Mouse (Mus musculus): ENCODE data around the gene Prn.

Prn gene

DNA sequence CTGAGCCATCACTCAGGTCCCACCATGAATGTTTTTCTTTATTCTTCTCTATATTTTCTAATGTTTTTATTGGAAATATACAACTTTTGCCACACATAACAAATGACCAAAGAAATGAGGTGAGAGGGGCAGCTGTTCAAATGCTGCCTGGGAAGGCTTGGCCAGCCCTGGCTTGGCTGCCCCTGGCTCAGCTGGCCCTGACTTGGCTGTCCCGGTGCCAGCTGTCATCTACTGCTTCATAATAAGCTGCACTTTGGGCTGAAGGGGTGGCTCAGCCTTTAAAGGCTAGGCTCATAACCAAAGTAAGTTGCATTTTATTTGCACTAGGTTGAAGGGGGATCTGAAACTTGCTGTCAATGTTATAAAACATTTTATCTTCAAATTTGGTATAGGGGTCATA, 2.9 kb upstream of the Prn start:
- no peak for DNase-seq (ENCODE audit: low spot score in 2 of 2)

DNA sequence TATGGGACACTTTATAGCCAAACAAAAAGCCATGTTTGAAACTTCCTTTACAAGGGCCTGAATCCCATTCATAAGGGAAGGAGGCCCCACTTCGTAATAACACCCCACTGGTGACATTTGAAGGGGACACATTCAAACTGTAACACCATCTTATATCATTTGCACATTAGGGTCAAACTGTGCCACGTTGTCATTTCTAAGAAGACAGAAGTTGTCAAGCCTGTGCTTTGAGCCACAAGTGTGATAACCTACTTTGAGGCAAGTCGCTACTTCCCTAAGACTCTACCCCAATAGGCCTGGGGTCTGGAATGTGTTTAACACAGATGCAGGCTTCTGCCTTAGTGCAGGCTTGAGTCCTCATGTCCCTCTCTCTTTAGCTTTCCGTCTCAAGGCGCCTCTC, 2.4 kb upstream of the Prn start:
- DNase-seq (ENCODE audit: low spot score in 2 of 2), result no peak

DNA sequence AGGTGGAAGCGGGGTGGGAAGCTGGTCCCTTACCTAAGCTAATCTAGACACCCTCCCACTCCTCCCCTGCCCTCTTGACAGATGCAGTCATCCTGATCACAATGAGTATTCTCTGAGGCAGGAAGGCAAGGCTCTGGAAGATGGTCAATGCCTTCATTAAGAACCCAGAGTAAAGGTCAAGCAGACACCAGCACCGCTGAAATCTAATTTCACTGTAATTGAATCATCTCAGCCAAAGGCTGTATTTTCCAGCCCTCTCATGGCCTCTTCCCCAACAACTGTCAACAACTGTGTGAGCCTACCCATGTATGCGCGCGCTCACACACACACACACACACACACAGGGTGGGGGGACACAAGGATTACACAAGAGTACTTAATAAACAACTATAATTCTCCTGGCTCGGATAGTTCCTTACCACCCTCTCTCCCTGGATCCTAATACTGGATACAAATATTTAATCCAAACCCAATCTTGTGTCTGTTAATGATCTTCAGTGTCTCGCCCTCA, 1.4 kb upstream of the Prn start:
- no peak for DNase-seq (ENCODE audit: low spot score in 2 of 2)

DNA sequence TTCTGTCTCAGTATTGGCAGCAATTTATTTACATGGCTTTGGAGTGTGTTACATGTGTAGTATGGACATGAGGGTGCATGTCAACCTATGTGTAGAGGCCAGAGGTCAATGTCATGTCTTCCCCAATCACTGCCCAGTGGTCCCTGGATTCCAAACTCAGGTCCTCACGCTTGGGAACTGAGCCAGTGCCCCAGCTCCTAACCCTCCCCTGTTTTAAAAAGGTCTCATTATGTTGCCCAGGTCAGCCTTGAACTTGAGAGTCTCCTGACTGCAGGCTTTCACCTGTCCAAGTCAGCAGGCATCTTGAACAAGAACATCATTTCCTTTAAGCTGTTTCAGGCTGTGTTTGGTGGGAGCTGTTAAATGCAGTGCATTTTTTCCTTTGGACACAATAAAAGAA, 851 bp upstream of the Prn start:
- DNase-seq (ENCODE audit: low spot score in 2 of 2), result no peak

DNA sequence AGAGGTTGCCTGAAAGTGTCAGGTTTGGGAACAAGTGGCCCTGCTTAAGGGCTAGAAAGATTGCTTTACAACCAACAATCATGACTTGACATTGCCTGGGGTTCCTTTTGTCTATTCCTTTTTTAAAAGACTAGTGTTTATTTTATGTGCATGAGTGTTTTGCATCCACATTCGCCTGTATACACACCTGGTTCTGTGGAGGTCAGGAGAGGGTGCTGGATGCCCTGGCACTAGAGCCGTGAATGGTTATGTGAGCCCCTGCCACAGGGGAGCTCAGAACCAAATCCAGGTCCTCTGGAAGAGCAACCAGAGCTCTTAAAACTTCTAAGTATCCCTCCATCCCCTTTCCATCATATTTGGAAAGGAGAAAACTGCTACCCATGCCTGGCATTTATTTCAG, 1.1 kb downstream of the Prn start:
- no peak for DNase-seq (ENCODE audit: low spot score in 2 of 2)

DNA sequence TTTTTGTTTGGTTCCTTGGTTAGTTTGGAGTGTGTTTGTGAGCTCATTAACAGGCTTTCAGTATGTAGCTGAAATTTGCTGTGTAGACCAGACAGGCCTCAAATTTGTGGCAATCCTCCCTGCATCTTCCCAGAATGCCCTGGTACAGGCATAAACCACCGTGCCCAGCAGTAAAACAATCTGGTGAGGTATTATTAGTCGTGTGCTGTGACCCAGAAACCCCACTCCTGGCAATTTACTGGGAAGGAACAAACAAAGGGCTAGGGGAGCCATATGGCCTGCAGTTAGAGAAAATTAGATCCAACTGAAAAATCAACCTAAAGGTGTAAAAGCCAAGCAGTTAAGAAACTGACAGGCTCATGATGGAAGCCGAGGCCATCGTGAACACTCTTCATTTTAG, 1.6 kb downstream of the Prn start:
- no peak for DNase-seq (ENCODE audit: low spot score in 2 of 2)

DNA sequence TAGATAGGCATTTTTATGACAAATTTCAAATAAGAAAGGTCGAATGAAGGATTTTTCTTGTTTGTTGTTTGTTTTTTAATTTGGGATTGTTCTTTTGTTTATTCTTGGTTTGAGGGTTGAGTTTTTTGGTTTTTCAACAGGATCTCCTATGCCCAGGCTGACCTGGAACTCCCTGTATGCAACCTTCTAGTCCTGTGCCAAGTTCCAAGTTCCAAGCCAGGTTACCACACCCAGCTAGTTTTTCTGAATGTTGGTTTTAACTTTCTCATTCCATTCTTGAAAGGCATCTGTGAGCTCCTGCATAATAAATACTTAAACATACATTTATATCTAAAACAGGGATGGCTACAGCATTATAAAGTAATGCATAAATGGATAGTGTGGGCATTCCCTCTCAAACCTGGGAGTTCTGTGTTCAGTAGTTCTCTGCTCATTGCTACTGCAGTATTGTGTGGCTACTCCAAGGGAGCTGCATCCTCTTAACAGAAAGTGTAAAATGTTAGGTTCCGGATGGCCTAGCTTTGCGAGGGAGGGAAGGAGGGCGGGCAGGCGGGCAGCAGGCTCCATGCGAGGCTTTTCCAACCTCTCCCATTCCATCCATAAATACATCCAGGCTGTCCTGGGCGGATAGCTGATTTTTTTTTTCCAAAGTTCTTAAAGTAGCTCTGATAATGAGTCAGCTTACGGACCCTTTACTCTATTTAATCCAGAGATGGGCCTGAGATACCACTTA, 2.9 kb downstream of the Prn start:
- DNase-seq (ENCODE audit: low spot score in 2 of 2), result no peak

DNA sequence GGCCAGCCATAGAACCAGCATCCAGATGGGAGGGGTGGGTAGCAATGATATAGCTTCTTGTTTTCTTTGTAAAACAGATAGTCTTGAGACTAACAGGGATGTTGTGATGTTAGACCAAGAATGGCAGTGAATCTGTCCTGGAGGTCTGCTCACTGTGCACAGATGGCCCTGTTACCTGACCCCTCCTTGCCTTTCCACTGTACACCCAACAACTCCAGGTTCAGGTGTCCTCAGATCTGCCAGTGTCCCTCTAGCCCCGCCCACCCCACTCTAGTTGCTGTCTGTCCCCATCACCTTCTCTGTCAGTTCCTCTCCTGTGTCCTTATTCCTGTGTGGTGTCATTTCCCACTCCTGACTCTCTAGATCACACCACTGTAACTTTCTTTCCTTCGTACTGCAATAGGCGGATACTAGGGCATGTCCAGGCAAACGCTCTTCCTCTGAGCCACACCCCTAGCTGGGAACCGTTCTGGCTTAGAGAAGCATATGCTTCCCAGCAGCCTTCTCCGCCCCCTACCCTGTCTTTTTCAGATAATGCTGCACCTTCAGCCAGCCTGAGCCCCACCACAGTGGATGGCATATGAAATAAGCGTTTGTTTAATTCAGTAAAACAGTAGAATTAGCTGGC, 22.6 kb downstream of the Prn start:
- no peak for DNase-seq (ENCODE audit: low spot score in 2 of 2)

DNA sequence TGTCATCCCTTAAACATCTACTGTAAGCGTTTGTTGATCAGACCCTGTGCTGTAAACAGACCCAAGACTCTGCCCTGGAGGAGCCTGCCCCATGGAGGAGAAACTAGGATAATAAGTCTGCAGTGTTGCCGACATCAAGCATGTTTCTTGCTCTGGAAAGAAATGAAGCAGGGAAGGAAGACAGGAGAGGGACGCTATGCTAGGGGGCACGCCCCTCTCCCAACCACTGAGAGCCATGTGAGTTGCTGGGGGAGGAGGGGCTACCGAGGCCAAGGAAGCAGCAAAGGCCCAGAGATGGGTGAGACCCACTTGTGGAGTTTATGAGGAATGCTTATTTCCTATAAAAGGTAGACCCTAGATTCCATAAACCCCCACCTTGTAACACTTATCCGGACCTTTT, 23.3 kb downstream of the Prn start:
- DNase-seq (ENCODE audit: low spot score in 2 of 2), result no peak

DNA sequence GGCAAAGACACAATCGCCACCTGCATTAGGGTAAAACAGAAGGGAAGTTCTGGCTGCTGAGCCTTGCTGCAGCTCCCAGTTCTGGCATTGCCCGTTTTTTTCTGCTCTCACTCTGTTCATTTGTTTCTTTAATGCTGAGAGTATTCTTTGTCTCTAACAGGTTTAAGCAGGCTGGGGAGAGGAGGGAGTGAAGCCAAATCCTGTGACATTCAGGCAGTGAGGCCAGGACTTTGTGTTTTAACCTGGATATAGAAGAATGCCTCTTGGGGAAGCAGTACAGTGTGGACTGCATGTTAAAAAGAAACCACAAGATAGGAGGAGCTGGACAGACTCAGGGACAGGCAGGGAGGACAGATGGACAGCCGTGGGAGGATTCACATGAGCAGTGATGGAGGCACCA, 23.8 kb downstream of the Prn start:
- DNase-seq (ENCODE audit: low spot score in 2 of 2), result peak in 1 of 2 experiments; percentile 32

DNA sequence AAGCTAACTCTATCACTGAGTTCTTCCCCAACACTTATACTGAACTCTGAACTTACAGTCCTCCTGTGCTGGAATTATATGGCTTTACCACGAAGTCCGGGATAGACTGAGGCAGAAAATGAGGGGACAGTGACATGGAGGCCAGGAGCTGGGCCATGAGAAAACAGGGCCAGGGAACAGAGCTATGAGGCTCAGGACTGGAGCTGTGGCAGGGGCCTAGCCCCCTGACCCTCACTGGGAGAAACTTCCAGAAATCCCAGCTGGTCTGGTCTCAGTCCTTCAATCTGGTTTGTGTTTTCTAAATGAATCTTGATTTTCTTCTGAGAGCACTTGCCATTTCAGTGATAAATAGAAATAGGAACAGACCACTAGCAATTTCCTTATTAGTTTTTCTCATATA, 24.5 kb downstream of the Prn start:
- DNase-seq (ENCODE audit: low spot score in 2 of 2), result no peak

DNA sequence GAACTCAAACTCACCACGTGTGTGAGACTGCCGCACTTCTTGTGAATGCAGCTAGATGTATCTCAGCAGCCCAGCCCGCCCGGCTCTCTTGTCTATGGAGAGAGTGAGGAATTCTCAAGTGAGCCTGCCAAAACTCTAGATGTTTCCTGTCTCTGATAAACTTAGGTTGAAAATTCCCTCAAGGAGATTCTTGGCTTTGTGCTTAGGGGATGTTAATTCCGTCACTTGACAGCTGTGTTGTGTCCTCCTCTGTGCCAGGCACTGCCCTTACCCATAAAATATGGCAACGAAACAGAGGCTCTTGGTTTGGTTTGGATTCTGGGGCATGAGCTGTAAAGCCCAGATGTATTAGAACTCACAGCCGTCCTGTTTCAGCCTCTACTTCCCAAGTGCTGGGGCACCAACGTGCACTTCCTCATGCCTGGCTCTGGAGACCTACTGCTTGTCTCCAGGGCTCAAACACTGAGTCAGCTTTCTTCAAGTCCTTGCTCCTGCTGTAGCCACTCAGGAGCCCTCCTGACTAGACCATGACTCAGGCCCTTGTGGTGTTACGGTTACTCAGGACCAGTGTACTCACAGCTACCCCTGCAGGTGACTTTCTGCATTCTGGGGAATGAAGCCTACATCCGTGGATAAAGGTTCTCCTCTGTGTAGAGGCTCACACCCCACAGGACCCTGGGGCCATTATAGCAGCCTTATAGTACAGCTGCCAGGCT, 25.8 kb downstream of the Prn start:
- peak in 1 of 2 experiments; percentile 29 for DNase-seq (ENCODE audit: low spot score in 2 of 2)

DNA sequence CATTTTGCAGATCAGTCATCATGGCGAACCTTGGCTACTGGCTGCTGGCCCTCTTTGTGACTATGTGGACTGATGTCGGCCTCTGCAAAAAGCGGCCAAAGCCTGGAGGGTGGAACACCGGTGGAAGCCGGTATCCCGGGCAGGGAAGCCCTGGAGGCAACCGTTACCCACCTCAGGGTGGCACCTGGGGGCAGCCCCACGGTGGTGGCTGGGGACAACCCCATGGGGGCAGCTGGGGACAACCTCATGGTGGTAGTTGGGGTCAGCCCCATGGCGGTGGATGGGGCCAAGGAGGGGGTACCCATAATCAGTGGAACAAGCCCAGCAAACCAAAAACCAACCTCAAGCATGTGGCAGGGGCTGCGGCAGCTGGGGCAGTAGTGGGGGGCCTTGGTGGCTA, 26.7 kb downstream of the Prn start:
- DNase-seq (ENCODE audit: low spot score in 2 of 2), result no peak

DNA sequence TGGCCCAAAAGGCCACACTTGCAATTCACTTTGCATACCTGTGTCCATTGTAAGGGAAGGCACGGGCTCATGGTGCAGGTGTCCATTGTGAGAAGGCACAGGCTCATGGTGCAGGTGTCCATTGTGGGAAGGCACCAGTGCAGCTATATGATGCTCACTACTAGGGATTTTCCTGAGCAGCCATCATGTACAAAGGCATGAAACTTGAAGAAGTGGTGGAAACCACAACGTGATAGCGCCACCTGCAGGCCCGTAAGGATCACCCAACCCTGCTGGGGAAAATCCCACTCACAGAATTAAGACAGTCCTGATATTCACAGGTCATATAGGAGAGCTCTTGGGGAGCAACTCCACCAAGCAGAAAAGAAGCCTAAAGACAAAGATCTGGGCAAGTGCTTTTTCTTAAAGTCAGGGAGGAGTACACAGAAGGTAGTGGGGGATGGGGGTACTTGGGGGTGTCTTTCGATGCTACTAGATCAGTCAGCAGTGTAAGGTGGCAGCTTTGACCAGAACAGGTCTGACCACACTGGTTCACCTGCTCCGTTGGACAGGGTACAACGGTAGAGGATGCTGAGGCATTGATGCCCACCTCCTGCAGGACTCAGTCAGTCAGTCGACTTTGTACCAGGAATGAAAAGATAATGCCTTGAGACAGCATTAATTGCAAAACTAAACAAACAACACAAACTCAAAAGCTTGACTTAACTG, 29.8 kb downstream of the Prn start:
- peak in 1 of 2 experiments; percentile 76 for DNase-seq (ENCODE audit: low spot score in 2 of 2)

DNA sequence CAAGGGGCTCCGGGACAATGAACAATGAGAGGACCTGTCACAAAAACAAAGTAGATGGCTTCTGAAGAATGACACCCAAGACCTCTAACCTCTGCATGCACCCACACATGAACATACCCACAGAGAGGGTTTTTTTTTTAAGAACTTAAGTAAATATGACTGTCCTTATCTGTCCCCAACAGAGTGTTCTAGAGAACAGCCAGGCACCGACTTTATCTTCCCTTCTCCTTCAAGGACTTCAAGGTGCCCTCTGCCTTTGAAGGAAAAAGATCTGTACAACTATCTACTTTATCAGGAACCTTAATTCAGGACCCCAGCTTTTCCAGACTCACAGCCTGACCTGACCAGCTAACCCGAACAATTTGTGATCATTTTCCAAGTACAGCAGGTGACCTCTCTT, 30.7 kb downstream of the Prn start:
- DNase-seq (ENCODE audit: low spot score in 2 of 2), result no peak

DNA sequence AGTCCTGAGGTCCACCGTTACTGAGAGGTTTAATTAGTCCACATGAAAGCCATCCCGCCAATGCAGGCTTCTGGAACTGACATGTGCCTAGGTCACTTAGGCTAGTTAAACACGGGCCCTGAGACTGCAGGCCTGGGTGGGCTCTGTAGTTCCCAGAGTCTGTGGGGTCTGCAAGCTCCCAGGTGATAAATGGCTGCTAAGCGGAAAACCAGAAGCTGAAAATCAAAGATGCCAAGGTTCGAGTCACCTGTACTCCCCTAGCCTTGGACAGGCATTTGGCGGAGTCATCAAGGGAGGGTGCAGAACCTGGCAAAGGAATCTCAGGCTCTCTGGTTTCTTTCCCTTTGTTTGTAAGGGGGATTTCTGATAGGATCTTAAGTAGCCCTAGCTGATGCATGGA, 31.7 kb downstream of the Prn start:
- DNase-seq (ENCODE audit: low spot score in 2 of 2), result no peak

DNA sequence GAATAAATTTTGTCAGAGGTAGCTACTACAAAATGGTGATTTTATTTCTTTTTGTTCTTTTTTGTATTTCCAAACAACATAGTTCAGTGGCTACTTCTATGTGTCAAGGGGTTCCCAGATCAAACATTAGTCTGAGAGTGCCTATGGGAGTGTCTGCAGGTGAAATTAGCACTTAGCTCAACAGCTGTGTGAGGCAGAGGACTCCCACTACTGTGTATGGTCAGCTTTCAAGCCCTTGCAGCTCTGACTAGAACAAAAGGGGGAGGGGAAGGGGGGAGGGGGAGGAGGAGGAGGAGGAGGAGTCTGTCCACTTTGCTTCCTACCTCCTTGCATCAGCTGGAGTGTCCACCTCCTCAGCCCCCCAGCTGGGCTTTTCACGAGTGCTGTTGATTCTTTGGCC, 34.6 kb downstream of the Prn start:
- DNase-seq (ENCODE audit: low spot score in 2 of 2), result no peak

DNA sequence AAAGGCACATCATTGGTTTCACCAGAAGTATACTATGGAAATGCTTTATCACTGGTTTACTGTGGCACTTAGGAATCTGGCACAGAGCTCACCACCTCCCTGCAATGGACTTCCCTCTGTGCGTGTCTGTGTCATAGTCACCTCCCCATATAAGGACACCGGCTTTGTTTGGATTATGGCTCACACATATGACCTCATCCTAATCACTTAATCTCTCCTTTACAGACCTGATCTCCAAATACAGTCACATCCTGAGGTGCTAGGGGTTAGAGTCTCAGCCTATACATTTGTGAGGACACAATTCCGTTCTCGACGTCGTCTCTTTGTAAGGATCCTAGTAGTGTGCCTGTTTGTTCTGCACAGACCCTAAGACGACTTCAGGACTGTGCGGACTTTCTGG, 35.5 kb downstream of the Prn start:
- no peak for DNase-seq (ENCODE audit: low spot score in 2 of 2)

DNA sequence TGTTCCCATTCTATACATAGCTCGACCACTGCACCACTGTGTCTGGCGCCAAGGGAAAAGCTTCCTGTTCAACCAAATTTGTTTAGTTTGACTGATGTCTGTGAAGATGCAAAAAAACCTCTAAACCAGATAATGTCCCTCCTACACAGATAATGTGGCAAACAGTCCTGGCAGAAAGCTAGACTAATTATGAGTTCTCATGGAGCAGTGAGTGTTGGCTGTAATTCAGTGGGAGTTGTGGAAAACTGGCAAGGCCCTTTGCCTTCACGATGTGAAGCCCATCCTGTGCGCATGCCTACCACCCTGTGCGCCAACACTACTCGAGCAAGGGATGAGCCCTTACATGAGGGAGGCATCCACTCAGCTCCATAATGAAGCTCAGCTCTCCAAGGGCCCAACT, 36.0 kb downstream of the Prn start:
- DNase-seq (ENCODE audit: low spot score in 2 of 2), result no peak

DNA sequence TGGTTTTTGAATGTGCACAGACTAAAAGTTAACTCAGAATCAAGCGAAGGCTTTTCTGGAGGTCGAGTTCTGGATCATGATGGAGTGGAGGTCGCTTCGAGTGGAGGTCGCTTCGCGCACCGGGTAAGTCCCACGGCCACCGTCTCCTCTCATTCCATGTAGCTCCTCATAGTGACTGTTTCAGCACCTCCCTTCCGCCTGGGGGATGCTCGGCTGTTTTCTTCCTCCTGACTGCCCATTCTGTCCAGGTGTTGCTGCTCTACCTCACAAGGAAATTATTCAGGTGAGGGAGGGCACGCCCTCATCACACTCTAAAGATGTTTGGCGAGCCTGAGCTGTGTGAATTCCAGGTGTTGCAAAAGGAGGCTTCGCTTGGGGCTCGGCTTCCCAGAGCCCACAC, 36.6 kb downstream of the Prn start:
- DNase-seq (ENCODE audit: low spot score in 2 of 2), result no peak

DNA sequence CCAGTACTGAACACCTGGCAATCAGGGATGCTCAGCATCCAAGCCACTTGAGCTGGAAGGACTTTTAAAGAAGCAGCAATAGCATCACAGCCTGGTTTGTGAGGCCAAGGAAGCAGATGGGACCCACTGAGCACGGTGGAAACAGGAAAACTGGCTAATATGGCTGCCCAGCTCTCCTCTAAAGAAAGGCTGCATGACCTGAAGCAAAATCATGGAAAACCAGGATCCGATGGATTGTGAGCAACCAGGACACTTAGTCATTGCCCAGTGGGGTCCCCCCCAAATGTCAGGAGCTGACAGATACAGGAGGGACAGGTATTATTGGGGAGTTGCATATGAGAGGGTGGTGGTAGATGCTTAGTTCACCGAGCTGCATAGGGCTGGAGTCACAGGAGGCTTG, 38.4 kb downstream of the Prn start:
- DNase-seq (ENCODE audit: low spot score in 2 of 2), result no peak

DNA sequence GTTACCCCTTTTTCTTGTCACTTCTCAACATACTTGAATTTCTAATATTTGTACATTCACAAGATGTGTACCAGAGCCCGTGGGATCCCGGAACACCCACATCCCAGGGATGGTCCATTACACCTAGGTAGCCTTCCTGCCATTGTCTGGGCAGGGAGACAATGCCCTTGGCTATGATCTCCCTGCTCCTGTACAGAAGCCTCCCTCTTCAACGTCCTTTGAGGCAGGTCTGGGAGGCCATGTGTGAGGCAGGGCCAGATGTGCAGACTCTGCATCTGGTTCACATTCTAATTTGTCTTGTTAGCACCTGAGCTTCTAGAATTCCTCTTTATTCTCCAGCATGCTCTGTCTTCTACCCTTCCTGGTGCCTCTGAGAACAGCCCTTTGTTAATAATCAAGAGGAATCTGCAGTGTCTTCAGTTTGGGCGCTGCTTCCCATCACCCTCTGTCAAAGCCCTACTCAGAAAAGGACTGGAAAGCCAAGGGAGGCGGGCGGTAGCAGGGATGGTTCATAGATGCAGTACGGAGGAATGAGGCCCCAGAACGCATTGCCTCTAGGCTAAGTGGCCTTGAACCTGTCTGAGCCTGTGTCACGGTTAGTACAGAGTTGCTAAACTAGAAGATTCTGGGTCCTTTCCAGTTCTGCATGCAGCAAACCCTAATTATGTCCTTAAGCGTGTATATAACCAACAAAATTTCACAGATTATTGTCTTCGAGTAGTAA, 39.3 kb downstream of the Prn start:
- DNase-seq (ENCODE audit: low spot score in 2 of 2), result no peak

All from left cerebral cortex, adult 9 months (tissue).